In genomic region chr12:3868115-3868514, GRCm38 (mm10) we compare ENCODE assay signal across 16 mouse cellular contexts.
DNase-seq lines count a peak whose midpoint lies in the region; ATAC-seq and TF ChIP-seq lines count a peak whose summit lies in the region.
"Had no signal": no experiment of that assay in that cellular context is flagged by ENCODE, and none has a peak within 500 bp of the region (broad histone marks: within the 10 kb centered on the region; RNA-seq: fewer than 3 reads in every experiment).

No protein-coding gene starts in this region.

- no peak for ATAC-seq in heart, embryonic 14.5 days (ENCODE audit: insufficient number of reproducible peaks, insufficient read depth, low FRiP score, low read depth)
- ATAC-seq in forebrain, postnatal 0 days: no peak
- ATAC-seq: activated CD4-positive, CD25-positive, alpha-beta regulatory T cell, adult 4 months; hindbrain, embryonic 16.5 days; intestine, postnatal 0 days; midbrain, embryonic 16.5 days had no signal

- intact Hi-C loops in gastrocnemius, adult 2 months (cut with DNase I): no loop called here
- intact Hi-C loops in gastrocnemius, postnatal 36 days (cut with DNase I): no loop called here
- intact Hi-C loops in heart, postnatal 14 days (cut with DNase I): no loop called here

- H3K9ac ChIP-seq in heart, embryonic 14.5 days (ENCODE audit: low read length): no peak overlapping the region; the same call in 1 of the 2 replicates
- 0 out of 2 replicates have a peak overlapping the region, but pooled peaks have one; percentile 0 for H3K9ac ChIP-seq in liver, adult 2 months (ENCODE audit: low read depth, low read length)
- no peak overlapping the region for H3K9ac ChIP-seq in forebrain, postnatal 0 days
- H3K9ac ChIP-seq: forebrain, embryonic 12.5 days; neural tube, embryonic 15.5 days had no signal

- peak overlapping the region; percentile 72 for H3K27ac ChIP-seq in gastrocnemius, adult 2 months
- H3K27ac ChIP-seq in heart, embryonic 14.5 days (replicated peaks in 1 of 2; ENCODE audit: control insufficient read depth in 1 of 2, insufficient read depth in 1 of 2, low read depth in 2 of 2, low read length in 2 of 2): peak overlapping the region; percentile 79 to 87
- H3K27ac ChIP-seq in liver, adult 2 months (replicated peaks; ENCODE audit: insufficient read depth, low read depth, low read length): peak overlapping the region; percentile 63
- H3K27ac ChIP-seq in macrophage: peak overlapping the region; percentile 99
- H3K27ac ChIP-seq in forebrain, postnatal 0 days (ENCODE audit: low read depth, low read length): no peak overlapping the region
- H3K27ac ChIP-seq: forebrain, embryonic 12.5 days; neural tube, embryonic 15.5 days; stomach, postnatal 0 days had no signal

- H3K27me3 ChIP-seq in heart, embryonic 14.5 days (ENCODE audit: control insufficient read depth, insufficient read depth, low read length): no peaks in the 10 kb centered on the region
- no peaks in the 10 kb centered on the region for H3K27me3 ChIP-seq in liver, adult 2 months (ENCODE audit: control insufficient read depth, insufficient read depth, low read length)
- H3K27me3 ChIP-seq in forebrain, postnatal 0 days (ENCODE audit: insufficient read depth, low read length): no peaks in the 10 kb centered on the region
- H3K27me3 ChIP-seq: forebrain, embryonic 12.5 days; neural tube, embryonic 15.5 days had no signal

- H3K4me2 ChIP-seq in heart, embryonic 14.5 days (ENCODE audit: low read length): no peak overlapping the region
- no peak overlapping the region for H3K4me2 ChIP-seq in forebrain, postnatal 0 days (ENCODE audit: low read depth)
- H3K4me2 ChIP-seq: forebrain, embryonic 12.5 days; neural tube, embryonic 15.5 days had no signal

- 43% methylated on average over 5 of the region's 5 CpGs for WGBS in heart, embryonic 14.5 days
- WGBS in liver, adult 2 months: 57% methylated on average over 5 of the region's 5 CpGs
- 19% methylated on average over 5 of the region's 5 CpGs for WGBS in macrophage (ENCODE audit: missing documents)
- WGBS in forebrain, postnatal 0 days: 87% methylated on average over 5 of the region's 5 CpGs

- no peak for TF ChIP-seq CTCF in gastrocnemius, adult 2 months (IDR thresholded peaks at IDR 0.05)
- TF ChIP-seq CTCF in liver, adult 2 months (IDR thresholded peaks at IDR 0.05; ENCODE audit: low read depth, low read length): no peak
- TF ChIP-seq CTCF in forebrain, postnatal 0 days (IDR thresholded peaks at IDR 0.05; ENCODE audit: low read depth): no peak

- no peak overlapping the region for H3K4me3 ChIP-seq in gastrocnemius, adult 2 months
- H3K4me3 ChIP-seq in heart, embryonic 14.5 days (ENCODE audit: control insufficient read depth in 1 of 2, insufficient read depth in 1 of 2, low read depth in 1 of 2, low read length in 2 of 2): no peak overlapping the region
- H3K4me3 ChIP-seq in liver, adult 2 months (ENCODE audit: insufficient read depth, low read depth, low read length): no peak overlapping the region
- H3K4me3 ChIP-seq in macrophage (ENCODE audit: inconsistent target): no peak overlapping the region
- no peak overlapping the region for H3K4me3 ChIP-seq in forebrain, postnatal 0 days (ENCODE audit: low read depth, low read length)
- H3K4me3 ChIP-seq: forebrain, embryonic 12.5 days; neural tube, embryonic 15.5 days had no signal

- H3K36me3 ChIP-seq in heart, embryonic 14.5 days (ENCODE audit: control insufficient read depth, insufficient read depth, low read length): peaks cover 49% of the 10 kb centered on the region
- H3K36me3 ChIP-seq in liver, adult 2 months (ENCODE audit: control insufficient read depth, insufficient read depth, low read length): no peaks in the 10 kb centered on the region
- H3K36me3 ChIP-seq in macrophage (ENCODE audit: inconsistent target): peaks cover 28% of the 10 kb centered on the region; the same call in 1 of the 2 replicates
- H3K36me3 ChIP-seq in forebrain, postnatal 0 days (ENCODE audit: insufficient read depth): peaks cover 20% of the 10 kb centered on the region
- H3K36me3 ChIP-seq: G1E had no signal

- peaks cover 45 to 70% of the 10 kb centered on the region in 2 experiments for H3K4me1 ChIP-seq in heart, embryonic 14.5 days (ENCODE audit: control insufficient read depth in 2 of 2, insufficient read depth in 2 of 2, low read length in 2 of 2)
- H3K4me1 ChIP-seq in liver, adult 2 months (ENCODE audit: control insufficient read depth, insufficient read depth, low read length): peaks cover 39% of the 10 kb centered on the region
- H3K4me1 ChIP-seq in forebrain, postnatal 0 days (ENCODE audit: insufficient read depth): no peaks in the 10 kb centered on the region

- no peaks in the 10 kb centered on the region for H3K9me3 ChIP-seq in heart, embryonic 14.5 days (ENCODE audit: control insufficient read depth, low read length)
- no peaks in the 10 kb centered on the region for H3K9me3 ChIP-seq in forebrain, postnatal 0 days (ENCODE audit: low read length)
- H3K9me3 ChIP-seq: forebrain, embryonic 12.5 days; G1E; neural tube, embryonic 15.5 days had no signal

- DNase-seq in gastrocnemius, adult 2 months: no peak
- DNase-seq in gastrocnemius, postnatal 36 days: no peak
- no peak for DNase-seq in heart, postnatal 14 days
- no peak for DNase-seq in liver, adult 2 months (ENCODE audit: extremely low read depth, low read depth, low spot score)
- no peak for DNase-seq in liver
- DNase-seq in forebrain, postnatal 0 days: no peak

- peaks cover 3% of the 10 kb centered on the region; the same call in 1 of the 2 replicates for H3K79me2 ChIP-seq in liver, adult 2 months (ENCODE audit: control insufficient read depth, insufficient read depth, low read length)
- peaks cover 88% of the 10 kb centered on the region for H3K79me2 ChIP-seq in macrophage (ENCODE audit: inconsistent target)

- TF ChIP-seq POLR2A in liver, adult 2 months (IDR thresholded peaks at IDR 0.05; ENCODE audit: extremely low read depth, insufficient read depth, low read length): no peak
